Mouse (Mus musculus): ENCODE results near the gene Mid2. TPM values are rescaled to one million over a fixed set of nuclear protein-coding genes. Genes with fewer than 3 reads are reported as not detected.
"Not testable (repeated sequence)": the region's sequence is repeated elsewhere in the genome, so short reads cannot be mapped to it uniquely, and the experiment has no call there.

Mid2 gene
- not detected in 2 replicates for polyA plus RNA-seq (2012)

- Histone ChIP-seq H3K36me3 (ENCODE audit: control insufficient read depth) (no peaks in the 10 kb centered on the region), H3K4me1 (ENCODE audit: control insufficient read depth) (no peaks in the 10 kb centered on the region), H3K27me3 (ENCODE audit: control insufficient read depth) (peaks cover 44% of the 10 kb centered on the region), H3K4me3 (replicated peaks) (peak within 1 kb of the TSS; percentile 10), H3K9me3 (ENCODE audit: control insufficient read depth, low read length) (peaks cover 8% of the 10 kb centered on the region; the same call in 1 of the 2 replicates)
- TF ChIP-seq TAL1 (IDR thresholded peaks at IDR 0.05; ENCODE audit: low read length) = no peak
- no peak for TF ChIP-seq GATA1 (IDR thresholded peaks at IDR 0.05; ENCODE audit: low read length)
Measured at GRCm38 (mm10) chrX:140664479-140665241, at the start of gene Mid2. Gene Mid2 (plus strand): TSS chrX:140664599.

- Histone ChIP-seq H3K27me3 (ENCODE audit: control insufficient read depth) (no peaks in the 10 kb centered on the region; the same call in 1 of the 2 replicates), H3K4me1 (ENCODE audit: control insufficient read depth) (no peaks in the 10 kb centered on the region), H3K36me3 (ENCODE audit: control insufficient read depth) (no peaks in the 10 kb centered on the region), H3K9me3 (ENCODE audit: control insufficient read depth, low read length) (no peaks in the 10 kb centered on the region), H3K4me3 (replicated peaks) (no peak overlapping the region)
- no peak for TF ChIP-seq GATA1 (IDR thresholded peaks at IDR 0.05; ENCODE audit: low read length)
- TF ChIP-seq TAL1 (IDR thresholded peaks at IDR 0.05; ENCODE audit: low read length) = no peak
Measured at GRCm38 (mm10) chrX:140624875-140625594, 39.4 kb upstream of the Mid2 start.

GRCm38 (mm10) chrX:140638028-140638427 lies 26.4 kb upstream of the Mid2 start:
- H3K4me1 ChIP-seq (ENCODE audit: control insufficient read depth) = no peaks in the 10 kb centered on the region
- H3K9me3 ChIP-seq (ENCODE audit: control insufficient read depth, low read length) = no peaks in the 10 kb centered on the region
- H3K27me3 ChIP-seq (ENCODE audit: control insufficient read depth) = no peaks in the 10 kb centered on the region
- TF ChIP-seq TAL1 (IDR thresholded peaks at IDR 0.05; ENCODE audit: low read length) = no peak
- H3K36me3 ChIP-seq (ENCODE audit: control insufficient read depth) = no peaks in the 10 kb centered on the region
- no peak overlapping the region for H3K4me3 ChIP-seq (replicated peaks)

GRCm38 (mm10) chrX:140639592-140639991 lies 24.8 kb upstream of the Mid2 start:
- no peak overlapping the region for H3K4me3 ChIP-seq (replicated peaks)
- TF ChIP-seq TAL1 (IDR thresholded peaks at IDR 0.05; ENCODE audit: low read length) (no peak), GATA1 (IDR thresholded peaks at IDR 0.05; ENCODE audit: low read length) (no peak)
- H3K36me3 ChIP-seq (ENCODE audit: control insufficient read depth) = no peaks in the 10 kb centered on the region
- no peaks in the 10 kb centered on the region for H3K27me3 ChIP-seq (ENCODE audit: control insufficient read depth)
- no peaks in the 10 kb centered on the region for H3K9me3 ChIP-seq (ENCODE audit: control insufficient read depth, low read length)
- no peaks in the 10 kb centered on the region for H3K4me1 ChIP-seq (ENCODE audit: control insufficient read depth)

- Histone ChIP-seq H3K27me3 (ENCODE audit: control insufficient read depth) (peaks cover 29% of the 10 kb centered on the region), H3K4me3 (replicated peaks) (no peak overlapping the region), H3K36me3 (ENCODE audit: control insufficient read depth) (no peaks in the 10 kb centered on the region), H3K4me1 (ENCODE audit: control insufficient read depth) (no peaks in the 10 kb centered on the region), H3K9me3 (ENCODE audit: control insufficient read depth, low read length) (peaks cover 8% of the 10 kb centered on the region; the same call in 1 of the 2 replicates)
- TF ChIP-seq TAL1 (IDR thresholded peaks at IDR 0.05; ENCODE audit: low read length) = no peak
Measured at GRCm38 (mm10) chrX:140660731-140661130, 3.7 kb upstream of the Mid2 start.

GRCm38 (mm10) chrX:140663516-140663915 lies 883 bp upstream of the Mid2 start:
- peaks cover 44% of the 10 kb centered on the region for H3K27me3 ChIP-seq (ENCODE audit: control insufficient read depth)
- H3K9me3 ChIP-seq (ENCODE audit: control insufficient read depth, low read length) = peaks cover 8% of the 10 kb centered on the region; the same call in 1 of the 2 replicates
- TF ChIP-seq GATA1 (IDR thresholded peaks at IDR 0.05; ENCODE audit: low read length) (no peak), TAL1 (IDR thresholded peaks at IDR 0.05; ENCODE audit: low read length) (no peak)
- no peaks in the 10 kb centered on the region for H3K36me3 ChIP-seq (ENCODE audit: control insufficient read depth)
- no peaks in the 10 kb centered on the region for H3K4me1 ChIP-seq (ENCODE audit: control insufficient read depth)
- no peak overlapping the region for H3K4me3 ChIP-seq (replicated peaks)

- Histone ChIP-seq H3K27me3 (ENCODE audit: control insufficient read depth) (peaks cover 44% of the 10 kb centered on the region), H3K9me3 (ENCODE audit: control insufficient read depth, low read length) (peaks cover 8% of the 10 kb centered on the region; the same call in 1 of the 2 replicates), H3K4me3 (replicated peaks) (no peak overlapping the region), H3K4me1 (ENCODE audit: control insufficient read depth) (no peaks in the 10 kb centered on the region), H3K36me3 (ENCODE audit: control insufficient read depth) (no peaks in the 10 kb centered on the region)
- TF ChIP-seq TAL1 (IDR thresholded peaks at IDR 0.05; ENCODE audit: low read length) (no peak), GATA1 (IDR thresholded peaks at IDR 0.05; ENCODE audit: low read length) (no peak)
Measured at GRCm38 (mm10) chrX:140665242-140665810, 927 bp downstream of the Mid2 start.

GRCm38 (mm10) chrX:140675444-140675843 lies 11.0 kb downstream of the Mid2 start:
- Histone ChIP-seq H3K36me3 (ENCODE audit: control insufficient read depth) (no peaks in the 10 kb centered on the region), H3K9me3 (ENCODE audit: control insufficient read depth, low read length) (no peaks in the 10 kb centered on the region), H3K4me1 (ENCODE audit: control insufficient read depth) (no peaks in the 10 kb centered on the region), H3K4me3 (replicated peaks) (no peak overlapping the region), H3K27me3 (ENCODE audit: control insufficient read depth) (no peaks in the 10 kb centered on the region; the same call in 1 of the 2 replicates)
- TF ChIP-seq TAL1 (IDR thresholded peaks at IDR 0.05; ENCODE audit: low read length) (no peak), GATA1 (IDR thresholded peaks at IDR 0.05; ENCODE audit: low read length) (no peak)

- H3K36me3 ChIP-seq (ENCODE audit: control insufficient read depth) = no peaks in the 10 kb centered on the region
- H3K9me3 ChIP-seq (ENCODE audit: control insufficient read depth, low read length) = no peaks in the 10 kb centered on the region
- TF ChIP-seq GATA1 (IDR thresholded peaks at IDR 0.05; ENCODE audit: low read length) = no peak
- TF ChIP-seq TAL1 (IDR thresholded peaks at IDR 0.05; ENCODE audit: low read length) = no peak
- no peaks in the 10 kb centered on the region for H3K4me1 ChIP-seq (ENCODE audit: control insufficient read depth)
- no peak overlapping the region for H3K4me3 ChIP-seq (replicated peaks)
- peaks cover 2% of the 10 kb centered on the region; the same call in 1 of the 2 replicates for H3K27me3 ChIP-seq (ENCODE audit: control insufficient read depth)
Measured at GRCm38 (mm10) chrX:140688335-140688734, 23.9 kb downstream of the Mid2 start.

- not testable (repeated sequence) for H3K27me3 ChIP-seq (ENCODE audit: control insufficient read depth); H3K4me3 ChIP-seq (replicated peaks); H3K9me3 ChIP-seq (ENCODE audit: control insufficient read depth, low read length); H3K36me3 ChIP-seq (ENCODE audit: control insufficient read depth); H3K4me1 ChIP-seq (ENCODE audit: control insufficient read depth)
Measured at GRCm38 (mm10) chrX:140697872-140698463, 33.6 kb downstream of the Mid2 start.

Data from erythroblast, embryonic 14.5 days (primary cell).